Mouse (Mus musculus): ENCODE results near the gene Mgat1.
"Not testable (repeated sequence)": the region's sequence is repeated elsewhere in the genome, so short reads cannot be mapped to it uniquely, and the experiment has no call there.

The Mgat1 gene

DNA sequence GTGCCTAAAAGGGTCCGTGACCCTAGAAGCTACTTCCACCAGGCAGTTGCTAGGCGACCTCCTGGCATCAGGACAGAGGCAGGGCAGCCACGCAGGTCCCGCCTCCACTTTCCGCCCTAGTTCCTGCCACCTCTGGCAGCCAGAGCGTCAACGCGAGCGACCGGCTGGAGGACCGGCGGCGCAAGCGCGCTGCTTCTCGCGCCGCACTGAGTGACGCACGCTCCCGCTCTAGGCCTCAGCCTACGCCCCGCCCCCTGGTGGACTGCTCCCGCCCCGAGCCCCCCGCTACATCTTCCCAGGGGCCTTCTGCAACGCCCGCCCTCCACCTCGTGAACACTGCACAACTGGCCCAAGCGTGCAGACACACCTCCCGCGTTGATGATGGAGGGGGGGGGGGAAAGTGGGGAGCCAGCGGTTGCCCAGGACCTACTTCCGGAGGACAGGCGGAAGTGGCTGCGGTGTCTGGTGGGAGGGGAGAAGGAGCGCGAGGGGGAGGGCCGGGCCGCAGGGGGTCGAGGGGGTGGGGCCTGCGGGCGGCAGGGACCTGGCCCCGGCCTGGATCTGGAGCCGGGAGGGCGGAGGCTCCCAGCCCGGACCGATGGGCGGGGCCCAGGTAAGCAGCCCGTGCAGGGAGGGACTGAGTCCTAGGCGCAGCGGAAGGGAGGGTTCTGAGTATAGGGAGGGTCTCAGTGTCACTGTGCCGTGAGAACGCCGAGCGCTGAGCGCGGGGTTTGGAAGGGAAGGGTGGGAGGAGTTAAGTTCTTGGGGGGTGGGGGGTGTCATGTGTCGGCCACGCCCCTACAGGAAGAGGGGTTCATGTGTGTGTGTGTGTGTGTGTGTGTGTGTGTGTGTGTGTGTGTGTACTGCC, at the start of gene Mgat1:
Gene Mgat1 (plus strand): TSS at position 465 of the 868 bp plus-strand sequence.
- DNase-seq (ENCODE audit: low spot score), result peak; percentile 86

DNA sequence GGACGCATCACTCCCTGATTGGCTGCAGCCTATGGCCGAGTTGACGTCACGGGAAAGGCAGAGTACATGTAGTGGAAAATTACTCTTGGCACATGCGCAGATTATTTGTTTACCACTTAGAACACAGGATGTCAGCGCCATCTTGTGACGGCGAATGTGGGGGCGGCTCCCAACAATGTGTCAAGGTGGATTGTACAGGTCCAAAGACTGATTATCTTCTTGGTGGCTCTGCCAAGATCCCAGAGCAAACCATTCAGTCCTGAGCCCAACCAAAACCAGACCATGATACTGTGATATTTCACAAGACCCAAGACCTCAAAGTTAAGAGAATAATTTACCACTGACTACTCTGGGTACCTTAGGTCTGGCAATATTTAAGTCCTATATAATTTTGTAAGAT, 49.2 kb upstream of the Mgat1 start:
- DNase-seq (ENCODE audit: low spot score), result not testable (repeated sequence)

DNA sequence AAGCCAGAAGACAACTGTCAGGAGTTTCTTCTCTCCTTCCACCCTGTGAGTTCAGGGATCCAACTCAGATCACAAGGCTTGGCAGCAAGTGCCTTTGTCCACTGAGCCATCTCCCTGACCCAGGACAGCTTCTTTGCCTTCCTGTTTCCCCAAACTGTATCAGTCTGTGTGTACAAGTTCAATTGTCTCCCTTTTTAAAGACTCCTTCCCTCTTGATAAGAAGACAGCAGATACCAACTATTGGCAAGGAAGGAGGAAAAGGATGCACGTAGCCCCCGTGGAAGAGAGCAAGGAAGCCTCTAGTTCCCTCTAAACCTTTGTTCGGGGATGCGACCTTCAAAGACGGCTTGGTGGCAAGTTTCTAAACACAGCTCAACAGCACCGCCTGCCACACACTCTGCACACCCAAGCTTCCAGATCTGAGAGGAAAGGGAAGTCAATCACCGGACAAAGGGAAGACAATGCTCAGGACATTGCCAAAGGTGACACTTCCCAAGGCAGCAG, 48.1 kb upstream of the Mgat1 start:
- no peak for DNase-seq (ENCODE audit: low spot score)

DNA sequence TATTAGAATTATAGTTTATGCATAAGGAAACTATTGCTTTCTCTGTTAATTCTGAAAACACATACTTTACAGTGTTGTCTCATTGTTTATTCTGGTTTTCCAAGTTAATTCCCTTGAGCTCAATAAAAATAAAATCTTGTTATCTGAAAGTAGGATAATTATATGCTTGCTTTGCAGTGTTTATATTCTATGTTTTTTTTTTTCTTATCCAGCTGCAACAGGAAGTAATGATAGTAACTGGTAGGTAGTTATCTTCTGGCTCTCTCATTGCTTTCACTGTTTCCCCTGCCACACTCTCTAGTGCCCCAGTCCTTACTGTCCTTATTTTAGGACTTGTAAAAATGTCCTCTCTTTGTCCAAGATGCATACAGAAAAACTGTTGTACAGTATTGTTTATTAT, 43.3 kb upstream of the Mgat1 start:
- DNase-seq (ENCODE audit: low spot score), result no peak

DNA sequence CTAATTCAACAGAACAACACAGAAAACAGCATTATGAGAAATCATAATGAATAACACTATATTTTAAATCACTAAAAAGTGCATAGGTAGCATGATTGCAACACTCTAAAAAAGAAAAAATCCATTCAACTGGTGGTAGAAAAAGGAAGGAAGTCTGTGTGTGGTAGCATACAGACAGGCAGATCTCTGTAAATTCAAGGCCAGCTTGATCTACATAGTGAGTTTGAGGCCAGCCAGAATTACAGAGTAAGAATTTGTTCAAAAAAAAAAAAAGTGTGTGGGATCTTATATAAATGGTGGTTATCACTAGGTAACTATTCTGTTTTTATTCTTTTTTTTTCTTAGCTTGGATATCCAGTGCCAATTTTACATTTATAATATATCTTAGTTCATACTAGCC, 42.8 kb upstream of the Mgat1 start:
- DNase-seq (ENCODE audit: low spot score), result no peak

DNA sequence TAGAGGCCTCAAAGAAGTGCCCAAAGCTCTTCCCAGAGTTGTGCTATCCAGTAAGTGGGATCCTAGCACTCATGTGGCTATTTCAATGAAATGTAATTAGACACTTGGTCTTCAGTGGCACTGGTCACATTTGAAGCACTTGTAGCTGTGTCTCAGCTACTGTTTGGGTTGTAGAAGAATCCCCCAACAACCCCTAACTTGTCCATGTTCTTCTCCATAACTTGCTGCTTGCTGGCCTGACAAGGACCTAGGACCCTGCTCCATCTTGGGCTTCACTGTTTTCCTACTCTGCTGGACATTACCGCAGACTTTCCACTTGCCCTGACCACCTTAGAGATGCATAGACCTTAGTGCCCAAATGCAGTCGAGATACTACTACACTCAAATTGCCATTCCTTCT, 41.9 kb upstream of the Mgat1 start:
- DNase-seq (ENCODE audit: low spot score), result no peak

DNA sequence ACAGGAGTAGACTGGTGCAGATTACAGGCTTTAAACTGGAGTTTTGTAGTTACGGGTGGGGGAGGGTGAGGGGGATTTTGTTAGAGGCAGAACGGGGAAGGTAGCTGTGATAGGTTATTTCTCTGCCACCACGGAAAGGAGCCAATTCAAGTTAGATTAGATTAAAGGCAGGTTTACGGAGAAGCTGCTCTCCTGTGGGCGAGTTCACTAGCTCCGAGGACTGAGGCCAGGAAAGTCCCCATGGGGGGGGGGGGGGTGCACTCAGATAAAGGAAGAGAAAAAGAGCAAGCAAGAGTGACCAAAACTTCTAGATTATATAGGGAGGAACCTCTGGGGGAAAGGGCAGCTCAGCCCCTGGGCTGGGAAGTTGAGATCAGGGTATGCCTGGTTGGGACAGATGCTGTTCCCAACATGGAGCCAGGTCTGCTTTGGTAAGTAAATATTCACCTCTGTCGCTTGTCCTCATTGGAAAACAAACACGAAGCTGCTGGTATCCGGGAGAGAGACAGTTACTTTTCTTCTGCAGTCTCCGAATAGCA, 41.4 kb upstream of the Mgat1 start:
- peak; percentile 13 for DNase-seq (ENCODE audit: low spot score)

DNA sequence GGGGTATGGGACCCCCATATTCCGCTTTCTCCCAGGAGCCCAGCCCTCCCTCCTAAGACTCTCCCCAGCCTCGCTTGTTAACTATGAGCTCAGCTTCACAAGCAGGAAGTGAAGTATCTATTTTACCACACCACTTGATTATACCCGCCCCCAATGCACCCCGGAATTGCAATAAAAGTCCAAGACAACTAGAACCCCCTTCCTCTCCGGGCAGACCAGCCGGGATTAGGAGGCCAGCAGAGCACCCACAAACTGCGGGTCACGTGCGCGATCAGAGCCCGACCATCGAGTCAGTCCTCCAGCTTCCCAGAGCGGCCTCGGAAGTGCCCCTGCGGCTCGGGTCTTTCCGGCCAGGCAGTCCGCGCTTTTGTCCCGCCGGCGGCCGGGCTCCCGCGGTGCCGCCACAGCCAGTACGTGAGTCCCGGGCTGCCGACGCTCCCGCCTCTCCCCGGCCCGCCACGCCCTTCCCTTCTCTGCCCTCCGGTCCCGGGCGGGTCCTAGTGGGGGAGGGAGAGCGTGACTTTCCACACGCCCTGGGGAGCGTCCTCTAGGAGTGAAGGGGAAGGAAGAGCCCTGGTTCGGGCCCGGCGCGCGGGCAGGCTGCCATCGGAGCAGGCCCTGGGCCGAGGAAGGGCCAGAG, 40.7 kb upstream of the Mgat1 start, which contains the start of gene Zfp62:
Gene Zfp62 (plus strand): TSS at position 164 of the 640 bp plus-strand sequence.
- DNase-seq (ENCODE audit: low spot score), result peak; percentile 92

DNA sequence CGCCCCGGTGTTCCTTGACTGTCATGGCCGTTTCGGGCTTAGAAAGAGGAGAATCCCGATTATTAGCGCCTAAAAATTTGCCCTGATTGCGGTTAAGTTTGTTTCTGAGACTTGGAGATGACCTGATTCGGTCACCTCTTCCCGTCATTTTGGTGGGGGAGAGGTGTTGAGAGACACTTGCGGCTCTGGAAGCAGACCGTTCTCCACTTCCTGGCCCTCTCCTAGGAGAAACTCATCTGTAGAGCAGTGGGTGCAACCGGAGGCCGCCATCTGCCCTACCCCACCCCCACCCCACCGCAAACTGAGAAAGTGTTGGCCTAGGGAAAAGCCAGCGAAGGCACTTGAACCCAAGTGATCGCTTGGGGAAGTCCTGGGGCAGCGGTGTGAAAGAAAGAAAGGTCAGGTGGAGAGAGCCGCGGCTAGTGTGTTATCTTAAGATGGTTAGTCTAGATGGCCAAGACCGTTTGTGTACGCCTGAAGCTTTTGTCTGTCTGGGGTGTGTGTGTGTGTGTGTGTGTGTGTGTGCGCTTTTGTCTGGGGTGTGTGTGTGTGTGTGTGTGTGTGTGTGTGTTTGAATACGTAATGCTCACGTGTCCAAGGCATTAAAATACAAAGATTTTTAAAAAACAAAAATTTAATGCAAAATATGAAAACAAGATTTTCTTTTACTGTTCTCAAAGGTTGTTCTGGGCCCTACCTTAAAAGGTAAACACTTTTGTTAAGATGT, 40.1 kb upstream of the Mgat1 start:
- DNase-seq (ENCODE audit: low spot score), result peak; percentile 9

DNA sequence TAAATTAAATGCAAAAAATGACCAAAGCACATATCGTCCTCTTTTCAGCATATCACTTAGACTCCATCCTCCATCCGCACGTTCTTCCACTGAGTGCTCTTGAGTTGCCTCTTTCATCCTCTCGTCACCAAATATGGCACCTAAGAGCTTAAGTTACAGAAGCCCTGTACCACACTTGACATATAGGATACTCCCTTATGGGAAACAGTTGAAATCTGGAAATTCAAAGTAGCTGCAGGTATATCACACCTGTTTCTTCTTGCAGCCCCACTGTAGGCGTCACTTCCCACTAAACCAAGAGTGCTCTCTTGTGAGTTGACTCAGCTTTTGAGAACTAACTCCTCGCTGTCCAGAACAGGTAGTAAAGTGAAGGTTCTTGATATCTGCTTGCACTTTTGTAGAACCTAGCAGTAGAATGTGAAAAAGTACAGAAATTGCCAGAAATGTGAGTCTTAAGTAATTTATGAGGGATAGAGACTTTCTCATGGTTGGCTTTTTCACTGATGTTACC, 38.9 kb upstream of the Mgat1 start:
- DNase-seq (ENCODE audit: low spot score), result no peak

DNA sequence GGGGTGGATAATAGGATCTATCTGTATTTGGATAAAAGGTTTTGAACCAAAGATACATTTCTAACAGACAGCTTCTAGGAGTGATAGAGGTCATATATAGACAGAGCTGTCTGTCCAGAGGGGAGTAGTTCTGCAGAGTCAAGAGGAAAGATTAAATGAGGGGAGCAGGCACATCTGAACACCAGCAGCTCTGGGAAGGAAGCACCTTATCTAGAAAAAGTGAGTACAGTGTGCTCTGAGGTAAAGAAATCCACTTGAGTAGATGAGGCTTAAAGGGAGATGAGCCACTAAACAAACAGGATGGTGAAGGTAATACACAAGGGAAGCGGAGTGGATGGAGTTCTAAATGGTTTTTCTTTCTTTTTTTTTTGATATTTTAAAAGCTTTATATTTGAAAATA, 36.5 kb upstream of the Mgat1 start:
- no peak for DNase-seq (ENCODE audit: low spot score)

DNA sequence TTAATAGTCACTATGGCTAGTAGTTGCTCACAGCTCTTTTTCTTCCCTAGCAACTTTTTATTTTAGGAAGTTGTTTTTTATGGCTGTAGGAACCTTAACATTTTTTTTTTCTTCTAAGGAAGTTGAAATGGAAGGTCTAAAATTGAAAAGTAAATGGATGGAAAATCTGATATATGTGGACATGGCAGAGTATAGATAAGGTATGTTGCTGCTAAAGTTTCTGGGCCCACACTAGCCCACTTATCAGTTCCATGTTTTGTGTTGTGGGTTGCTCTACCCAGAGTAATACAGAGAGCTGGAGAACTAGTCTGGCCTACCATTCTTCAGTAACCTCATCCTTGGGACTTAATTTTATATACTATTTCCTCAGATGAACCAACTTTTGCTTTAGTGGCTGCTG, 31.4 kb upstream of the Mgat1 start:
- no peak for DNase-seq (ENCODE audit: low spot score)

DNA sequence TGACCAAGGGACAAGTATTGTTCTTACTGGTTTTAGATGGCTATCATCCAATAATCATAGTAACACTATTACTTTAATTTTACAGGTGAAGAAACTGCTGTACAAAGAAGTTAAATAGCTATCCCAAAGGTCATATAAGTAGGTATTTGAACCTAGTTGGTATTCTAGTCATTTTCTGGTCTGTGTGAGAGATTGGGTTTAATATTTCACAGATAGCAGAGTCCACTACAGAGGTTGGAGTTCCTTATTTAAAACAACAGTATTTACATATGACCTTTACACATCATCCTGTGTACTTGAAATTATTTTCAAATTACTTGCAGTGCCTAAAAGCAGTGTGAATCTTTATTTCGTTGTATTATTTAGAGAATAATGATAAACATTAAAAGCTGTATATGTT, 30.5 kb upstream of the Mgat1 start:
- no peak for DNase-seq (ENCODE audit: low spot score)

DNA sequence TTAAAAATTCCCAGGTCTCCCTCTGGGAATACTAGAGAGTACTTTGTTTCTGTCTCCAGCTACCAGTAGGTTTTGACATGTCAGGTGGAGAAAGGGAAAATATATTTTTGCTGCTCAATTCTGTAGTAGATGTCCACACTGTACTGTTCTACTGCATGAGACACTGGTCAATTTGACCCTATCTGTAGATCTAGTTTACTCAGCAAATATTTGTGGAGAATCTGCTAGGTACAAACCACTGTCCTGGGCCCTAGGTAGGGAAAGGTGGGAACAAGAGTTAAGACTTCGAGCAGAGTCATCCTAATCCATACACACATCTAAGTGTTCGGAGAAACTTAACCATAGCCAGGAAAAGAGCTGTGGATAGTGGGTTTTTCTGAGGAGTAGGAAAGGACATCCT, 24.7 kb upstream of the Mgat1 start:
- DNase-seq (ENCODE audit: low spot score), result no peak

DNA sequence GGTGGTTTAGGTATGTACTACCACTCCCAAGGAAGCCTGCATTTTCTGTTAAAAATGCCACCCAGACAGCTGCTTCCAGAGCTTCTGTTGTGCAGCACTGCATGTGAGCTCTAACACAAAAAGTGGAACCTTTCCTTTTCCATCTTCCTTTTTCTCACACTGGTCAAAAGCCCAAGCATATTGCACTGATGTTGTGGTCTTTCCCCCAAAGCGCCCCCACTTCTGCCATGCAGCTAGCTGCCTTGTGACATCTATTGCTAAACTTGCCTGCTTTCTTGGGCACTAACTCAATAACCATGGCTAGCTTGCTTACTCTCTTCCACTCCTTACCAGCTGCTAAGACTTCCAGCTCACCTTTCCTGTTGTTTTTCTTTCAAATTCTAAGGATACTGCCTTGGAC, 19.5 kb upstream of the Mgat1 start:
- no peak for DNase-seq (ENCODE audit: low spot score)

DNA sequence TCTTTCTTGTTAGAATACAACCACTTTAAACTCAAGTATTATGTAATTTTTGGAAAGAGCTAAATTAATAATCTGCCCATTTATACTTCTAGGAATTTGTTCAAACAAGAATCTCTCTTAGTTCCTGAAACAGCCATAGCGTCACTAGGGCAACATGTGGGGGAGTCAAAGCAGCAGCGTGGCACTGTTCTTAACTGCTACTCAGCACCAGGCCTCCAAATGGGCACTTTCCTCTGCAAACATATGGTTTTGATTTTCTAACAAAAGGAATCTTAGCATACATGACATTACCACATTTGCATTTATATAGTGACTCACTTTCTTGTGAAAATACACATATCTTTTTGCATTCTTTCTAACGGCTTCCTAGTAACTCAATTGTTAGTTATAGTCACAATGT, 11.2 kb upstream of the Mgat1 start:
- no peak for DNase-seq (ENCODE audit: low spot score)

DNA sequence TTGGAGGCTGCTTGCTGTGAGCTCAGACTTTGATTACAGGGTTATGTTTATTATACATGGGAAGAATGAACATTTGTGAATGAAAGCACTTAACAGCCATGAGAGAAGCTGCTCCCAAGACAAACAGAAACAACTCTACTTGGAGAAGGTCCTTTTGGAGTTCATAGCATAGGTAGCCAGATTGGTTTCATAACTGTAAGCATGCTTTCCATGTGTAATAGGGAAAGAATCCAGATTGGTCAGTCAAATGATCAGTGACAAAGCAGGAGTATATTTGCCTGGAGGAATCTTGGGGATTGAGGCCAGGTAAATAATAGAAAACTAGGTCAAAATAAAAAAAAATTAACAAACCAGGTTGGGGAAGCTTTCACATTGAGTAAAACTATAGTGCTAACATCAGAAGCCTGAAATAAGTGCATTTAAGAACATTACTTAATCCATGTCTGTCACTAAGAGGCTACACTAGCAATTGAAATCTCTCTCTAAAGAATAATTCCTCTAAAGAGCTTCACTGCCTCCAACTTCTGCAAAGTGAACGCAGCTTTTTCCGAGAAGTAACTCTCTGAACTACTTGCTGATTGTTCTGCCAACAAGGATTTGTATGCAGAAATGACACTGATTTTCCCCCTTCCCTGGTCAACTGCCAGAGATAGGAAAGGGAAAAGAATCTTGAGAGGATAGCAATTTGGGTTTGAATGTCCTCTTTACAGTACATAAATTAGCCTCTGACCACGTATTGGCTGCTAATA, 8.4 kb upstream of the Mgat1 start:
- no peak for DNase-seq (ENCODE audit: low spot score)

DNA sequence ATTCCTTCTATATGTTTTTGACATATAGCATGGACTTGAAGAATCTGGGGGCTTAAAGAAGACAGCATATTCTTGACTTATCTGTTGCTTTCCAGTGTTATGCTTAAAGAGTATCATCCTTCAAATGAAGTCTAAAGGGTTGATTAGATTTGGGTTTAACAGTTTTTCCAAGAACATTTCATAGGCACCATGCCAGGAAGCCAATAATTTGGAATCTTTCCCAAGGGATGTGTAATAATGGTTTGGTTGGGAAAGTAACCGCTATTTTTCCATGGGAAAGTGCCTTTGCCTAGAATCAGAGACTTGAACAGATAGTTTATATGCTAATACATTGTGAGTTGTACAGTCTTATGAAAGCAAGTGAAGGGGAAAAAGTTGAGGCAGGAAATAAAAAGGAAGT, 7.1 kb upstream of the Mgat1 start:
- no peak for DNase-seq (ENCODE audit: low spot score)

DNA sequence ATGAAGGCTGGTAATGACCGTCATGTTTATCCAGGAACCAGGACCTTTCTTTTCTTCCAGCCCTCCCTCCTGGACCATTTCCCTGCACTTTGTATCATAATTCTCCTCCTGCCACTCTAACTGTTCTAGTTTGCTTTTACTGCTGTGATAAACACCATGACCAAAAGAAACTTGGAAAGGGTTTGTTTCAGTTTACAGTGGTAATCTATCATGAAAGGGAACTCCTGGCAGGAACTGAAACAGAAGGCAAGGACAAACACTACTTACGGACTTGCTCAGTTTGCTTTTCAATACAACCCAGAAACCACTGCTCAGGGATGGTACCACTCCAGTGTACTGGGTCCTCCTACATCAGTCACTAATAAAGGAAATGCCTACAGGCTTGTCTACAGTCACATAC, 6.5 kb upstream of the Mgat1 start:
- no peak for DNase-seq (ENCODE audit: low spot score)

DNA sequence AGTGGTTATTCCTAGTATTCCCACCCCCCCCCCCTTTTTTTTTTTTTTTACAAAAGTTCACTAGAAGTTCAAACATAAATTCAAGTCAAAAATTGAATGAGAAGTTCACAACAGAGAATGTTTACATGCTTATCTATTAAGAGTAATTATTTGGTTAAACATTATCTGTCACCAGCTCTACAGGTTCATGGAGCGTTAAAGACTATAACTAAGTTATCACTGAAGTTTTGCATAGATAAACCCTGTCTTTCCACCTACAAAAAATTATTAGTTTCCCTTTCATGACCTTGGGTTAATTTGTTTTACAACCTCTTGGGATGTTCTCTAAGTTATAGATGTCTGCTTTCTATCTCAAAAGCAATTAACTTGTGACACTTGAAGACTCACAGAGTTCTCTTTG, 3.7 kb upstream of the Mgat1 start:
- no peak for DNase-seq (ENCODE audit: low spot score)

DNA sequence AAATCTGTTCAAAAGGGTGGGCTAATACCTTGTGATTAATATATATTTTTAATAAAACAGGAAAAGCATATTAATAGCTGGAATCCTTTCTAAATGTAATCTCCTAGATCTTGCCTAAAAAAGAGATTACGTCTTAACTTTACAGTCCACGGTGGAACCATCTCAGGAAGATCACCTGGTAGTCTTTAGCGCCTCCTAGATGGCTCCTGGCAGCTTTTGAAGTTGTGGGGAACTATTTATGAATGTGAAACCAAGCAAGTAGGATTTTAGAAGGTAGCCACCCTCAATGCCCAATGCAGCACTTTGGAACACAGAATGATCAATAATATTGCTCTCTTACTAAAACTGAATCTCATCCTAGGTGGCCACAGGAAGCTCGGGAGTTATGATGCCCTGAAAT, 3.1 kb upstream of the Mgat1 start:
- DNase-seq (ENCODE audit: low spot score), result no peak

DNA sequence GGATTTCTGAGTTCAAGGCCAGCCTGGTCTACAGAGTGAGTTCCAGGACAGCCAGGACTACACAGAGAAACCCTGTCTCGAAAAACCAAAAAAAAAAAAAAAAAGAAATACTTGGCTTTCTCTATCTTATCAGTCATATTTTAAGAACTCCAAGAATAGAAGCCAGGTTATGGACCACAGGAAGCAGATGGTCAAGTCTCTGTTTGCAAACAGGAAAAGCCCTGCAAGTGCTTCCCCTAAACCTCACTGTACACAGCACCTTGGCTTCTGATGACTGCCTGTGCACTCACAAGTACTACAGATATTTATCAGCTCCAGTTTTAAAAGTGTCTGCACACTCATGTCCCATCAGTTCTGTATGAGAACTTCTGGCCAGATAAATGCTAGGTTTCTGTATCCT, 2.5 kb upstream of the Mgat1 start:
- no peak for DNase-seq (ENCODE audit: low spot score)
